Mouse (Mus musculus) midbrain, postnatal 0 days (tissue): Measurements from ENCODE around the gene Eif4ebp2. TPM values are rescaled to one million over a fixed set of nuclear protein-coding genes. Genes with fewer than 3 reads are reported as not detected.

Experiments used
- ATAC-seq: fragments of 200-750 bp; cut with Nextera tagmentation; 2 replicates; pipeline ENCODE4 v1.8.0; 2017; ENCODE audit warnings: moderate number of reproducible peaks, mild to moderate bottlenecking, moderate TSS enrichment, moderate library complexity; ENCODE audit not compliant: low FRiP score
- DNase-seq: peaks from one replicate; pipeline ENCODE4 v3.0.0-alpha.2; 2015; ENCODE audit warnings: low spot score
- H3K27ac ChIP-seq: fragments of 300-500 bp; sonication (generic); 2 replicates; pipeline ENCODE4 v1.5.1; 2014; ENCODE audit warnings: low read depth, mild to moderate bottlenecking, low read length, mixed read lengths
- H3K27me3 ChIP-seq: fragments of 300-500 bp; sonication (generic); 2 replicates; pipeline ENCODE4 v1.6.1; 2014; ENCODE audit warnings: low read length, control low read depth, mixed read lengths; ENCODE audit not compliant: insufficient read depth
- H3K36me3 ChIP-seq: fragments of 300-500 bp; sonication (generic); 2 replicates; pipeline ENCODE4 v1.6.1; 2014; ENCODE audit warnings: low read length, control low read depth, mixed read lengths; ENCODE audit not compliant: insufficient read depth
- H3K4me1 ChIP-seq: fragments of 300-500 bp; sonication (generic); 2 replicates; pipeline ENCODE4 v1.6.1; 2014; ENCODE audit warnings: mild to moderate bottlenecking, control low read depth, antibody characterized with exemption, low read length, mixed read lengths; ENCODE audit not compliant: insufficient read depth
- H3K4me2 ChIP-seq: fragments of 300-500 bp; sonication (generic); 2 replicates; pipeline ENCODE4 v1.6.1; 2014; ENCODE audit warnings: low read depth, mild to moderate bottlenecking, low read length, mixed read lengths; ENCODE audit not compliant: poor library complexity, severe bottlenecking
- H3K4me3 ChIP-seq: fragments of 300-500 bp; sonication (generic); 2 replicates; pipeline ENCODE4 v1.5.1; 2014; ENCODE audit warnings: low read depth, mild to moderate bottlenecking, low read length, moderate library complexity
- H3K9ac ChIP-seq: fragments of 300-500 bp; sonication (generic); replicated peaks from 2 replicates; pipeline ENCODE4 v1.6.1; 2014; ENCODE audit warnings: mild to moderate bottlenecking, low read length, moderate library complexity, mixed read lengths; ENCODE audit not compliant: poor library complexity, severe bottlenecking
- H3K9me3 ChIP-seq: fragments of 300-500 bp; sonication (generic); 2 replicates; pipeline ENCODE4 v1.6.1; 2016; ENCODE audit warnings: low read length, control low read depth
- CTCF ChIP-seq: IDR thresholded peaks from 2 replicates; pipeline ENCODE4 v1.5.1; 2016; ENCODE audit warnings: antibody characterized with exemption, mild to moderate bottlenecking
- WGBS: fragments of 180-500 bp; shearing (Covaris S2); extraction: QIAGEN DNeasy Blood & Tissue Kit; methylation state at CpG from one replicate; pipeline ENCODE4 v1.1.7; 2014; 5-methylcytosine and 5-hydroxymethylcytosine counted together
- polyA plus RNA-seq: library from polyadenylated mRNA; unstranded; fragments of >200 nt; fragmentation: Nextera tagmentation; extraction: Ambion mirVana; gene quantifications from 2 replicates; pipeline ENCODE4 v1.2.1, GENCODE M21; 2015
- total RNA-seq: library from RNA; depleted of rRNA; stranded (reverse); fragments of >200 nt; gene quantifications from 2 replicates; pipeline ENCODE4 v1.2.3, GENCODE M21; 2014

Eif4ebp2 gene
- total and polyA plus RNA-seq, 2 experiments from 2014 or later = 14.2 to 27.0 TPM

DNA sequence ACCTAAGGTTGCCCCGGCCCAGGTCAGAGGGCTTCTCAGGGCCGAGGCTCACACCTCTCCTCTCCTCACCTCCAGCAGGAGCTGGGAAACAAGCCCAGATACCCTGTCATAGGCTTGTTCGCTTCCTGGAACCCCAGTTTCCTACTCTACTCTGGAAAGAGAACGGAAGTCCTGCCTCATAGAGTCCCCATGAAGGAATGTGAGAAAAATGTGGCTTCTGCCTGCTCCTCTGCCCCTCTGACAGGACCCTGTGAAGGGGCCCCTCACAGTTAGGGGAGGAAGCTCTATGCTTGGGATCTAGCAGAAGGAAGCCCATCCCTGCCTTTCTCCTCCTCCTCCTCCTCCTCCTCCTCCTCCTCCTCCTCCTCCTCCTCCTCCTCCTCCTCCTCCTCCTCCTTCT lies 59.9 kb downstream of the Eif4ebp2 start:
- no peak for TF ChIP-seq CTCF
- Histone ChIP-seq H3K4me1 (no peaks in the 10 kb centered on the region), H3K9me3 (no peaks in the 10 kb centered on the region), H3K4me2 (no peak overlapping the region), H3K27me3 (no peaks in the 10 kb centered on the region), H3K9ac (no peak overlapping the region), H3K27ac (no peak overlapping the region), H3K4me3 (no peak overlapping the region), H3K36me3 (no peaks in the 10 kb centered on the region)
- DNase-seq (no peak), ATAC-seq (no peak)
- WGBS = 65% methylated on average over 4 of the region's 4 CpGs

DNA sequence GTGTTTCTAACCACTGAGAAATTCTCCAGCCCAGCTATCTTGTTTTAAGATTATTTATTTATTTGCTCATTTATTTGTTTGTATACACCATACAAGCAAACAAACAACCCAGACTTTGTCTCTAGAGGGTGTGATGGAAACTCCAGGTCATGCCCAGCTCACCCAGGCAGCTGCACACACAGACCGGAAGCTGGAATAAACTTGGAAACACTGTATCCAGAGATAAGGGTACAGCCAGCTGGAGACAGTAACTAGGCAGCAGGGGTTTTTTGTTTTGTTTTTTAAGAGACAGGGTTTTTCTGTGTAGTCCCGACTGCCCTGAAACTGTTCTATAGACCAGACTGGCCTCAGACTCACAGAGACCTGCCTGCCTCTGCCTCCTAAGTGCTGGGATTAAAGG lies 62.3 kb downstream of the Eif4ebp2 start:
- no peak for TF ChIP-seq CTCF
- DNase-seq (no peak), ATAC-seq (no peak)
- 66% methylated on average over 2 of the region's 2 CpGs for WGBS
- H3K4me3 ChIP-seq = no peak overlapping the region
- no peaks in the 10 kb centered on the region for H3K9me3 ChIP-seq
- H3K9ac ChIP-seq = no peak overlapping the region
- H3K27ac ChIP-seq = no peak overlapping the region
- H3K36me3 ChIP-seq = no peaks in the 10 kb centered on the region
- H3K4me1 ChIP-seq = no peaks in the 10 kb centered on the region
- H3K27me3 ChIP-seq = no peaks in the 10 kb centered on the region
- H3K4me2 ChIP-seq = no peak overlapping the region

DNA sequence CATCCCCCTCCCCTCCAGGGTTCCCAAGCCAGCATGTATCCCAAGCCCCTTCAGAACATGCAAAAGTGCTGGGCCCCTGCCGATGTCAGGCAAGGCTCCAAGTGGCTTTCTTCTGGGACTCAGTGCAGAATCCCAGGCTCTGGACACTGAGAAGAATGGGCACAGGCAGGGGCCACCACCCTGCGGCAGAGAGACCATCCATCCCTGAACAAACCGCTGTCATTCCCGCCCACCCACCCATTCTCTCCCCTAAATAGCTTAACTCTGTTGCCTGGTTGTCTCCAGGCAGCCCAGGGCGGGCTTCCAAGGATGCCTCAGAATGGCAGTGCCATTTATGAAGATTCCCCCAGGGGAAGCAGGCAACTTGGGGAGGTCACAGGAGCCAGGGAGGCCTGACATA lies 63.4 kb downstream of the Eif4ebp2 start:
- peak; percentile 59 for DNase-seq
- H3K9ac ChIP-seq = no peak overlapping the region
- TF ChIP-seq CTCF = no peak
- no peaks in the 10 kb centered on the region for H3K9me3 ChIP-seq
- H3K27me3 ChIP-seq = no peaks in the 10 kb centered on the region
- ATAC-seq = 0 out of 2 replicates have a peak, but pooled peaks have one; percentile 20
- H3K4me3 ChIP-seq = no peak overlapping the region
- no peak overlapping the region for H3K4me2 ChIP-seq
- no peaks in the 10 kb centered on the region for H3K36me3 ChIP-seq
- WGBS = 31% methylated on average over 5 of the region's 5 CpGs
- no peaks in the 10 kb centered on the region for H3K4me1 ChIP-seq
- no peak overlapping the region for H3K27ac ChIP-seq

DNA sequence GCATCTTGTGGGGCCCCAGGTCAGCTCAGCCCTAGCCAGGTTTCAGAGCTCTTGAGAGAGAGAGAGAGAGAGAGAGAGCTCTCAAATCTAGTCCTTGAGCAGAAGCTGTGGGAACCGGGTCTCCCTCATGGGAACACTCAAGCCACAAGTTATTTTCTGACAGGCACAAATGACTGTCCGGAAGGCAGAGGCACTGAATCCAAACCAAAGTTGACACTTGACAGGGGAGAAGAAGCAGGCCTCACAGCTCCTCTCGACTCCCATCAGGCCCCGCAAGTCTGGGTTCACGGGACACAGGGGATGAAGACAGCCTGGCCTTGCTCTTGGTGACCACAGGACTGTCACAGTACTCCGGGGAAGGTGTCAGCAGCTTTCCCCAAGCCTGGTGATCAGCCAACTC lies 66.2 kb downstream of the Eif4ebp2 start:
- Histone ChIP-seq H3K9me3 (no peaks in the 10 kb centered on the region), H3K4me2 (no peak overlapping the region), H3K27ac (no peak overlapping the region), H3K4me1 (peaks cover 3% of the 10 kb centered on the region; the same call in 1 of the 2 replicates), H3K4me3 (no peak overlapping the region), H3K36me3 (no peaks in the 10 kb centered on the region), H3K27me3 (no peaks in the 10 kb centered on the region), H3K9ac (no peak overlapping the region)
- ATAC-seq (no peak), DNase-seq (no peak)
- 74% methylated on average over 6 of the region's 6 CpGs for WGBS
- no peak for TF ChIP-seq CTCF

DNA sequence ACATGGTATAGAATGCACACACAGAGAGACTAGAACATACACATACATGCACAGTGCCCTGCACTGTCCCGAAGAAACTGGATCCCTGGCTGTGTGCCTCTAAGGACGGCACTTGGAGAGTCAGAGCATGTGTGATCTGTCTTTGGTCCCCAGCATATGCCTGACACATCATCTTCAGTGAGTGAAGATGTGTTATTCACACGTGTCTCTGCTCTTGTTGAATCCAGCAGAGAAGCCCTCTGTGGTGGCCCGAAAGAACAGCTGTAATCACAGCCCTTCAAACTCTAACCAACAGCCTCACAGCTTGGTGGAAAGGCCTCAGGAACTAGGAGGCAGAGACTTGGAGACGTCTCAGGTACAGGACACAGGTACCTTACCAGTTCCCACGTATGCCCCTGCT lies 67.3 kb downstream of the Eif4ebp2 start:
- no peak for ATAC-seq
- H3K4me2 ChIP-seq = no peak overlapping the region
- 84% methylated on average over 6 of the region's 6 CpGs for WGBS

DNA sequence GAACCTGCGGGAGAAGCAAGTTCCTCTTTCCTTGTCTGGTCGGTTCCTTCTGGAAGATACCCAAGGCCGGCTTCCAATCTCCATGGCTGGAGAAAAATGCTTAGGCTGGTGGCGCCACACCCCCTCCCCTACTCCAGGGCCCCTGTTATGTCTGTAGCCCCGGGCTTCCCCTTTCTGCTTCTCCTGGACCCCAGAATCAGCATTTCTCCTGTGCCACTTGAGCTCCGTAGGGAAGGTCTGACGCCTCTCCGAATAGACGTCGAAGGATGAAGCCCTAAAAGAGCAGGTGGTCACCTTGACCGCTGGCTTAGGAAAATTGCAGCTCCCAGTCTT lies 68.8 kb downstream of the Eif4ebp2 start:
- Histone ChIP-seq H3K4me1 (peaks cover 5% of the 10 kb centered on the region), H3K9ac (peak overlapping the region; percentile 65), H3K4me3 (peak overlapping the region; percentile 60), H3K9me3 (no peaks in the 10 kb centered on the region), H3K27me3 (no peaks in the 10 kb centered on the region), H3K36me3 (no peaks in the 10 kb centered on the region), H3K27ac (peak overlapping the region; percentile 43; the same call in 1 of the 2 replicates), H3K4me2 (peak overlapping the region; percentile 91)
- TF ChIP-seq CTCF = no peak
- ATAC-seq = 0 out of 2 replicates have a peak, but pooled peaks have one; percentile 22
- no peak for DNase-seq
- WGBS = 2% methylated on average over 11 of the region's 11 CpGs

More for the DNA sequence above, 67.3 kb downstream of the Eif4ebp2 start:
- Histone ChIP-seq H3K27ac (no peak overlapping the region), H3K27me3 (no peaks in the 10 kb centered on the region), H3K4me3 (no peak overlapping the region), H3K4me1 (peaks cover 3% of the 10 kb centered on the region), H3K9ac (no peak overlapping the region), H3K36me3 (no peaks in the 10 kb centered on the region), H3K9me3 (no peaks in the 10 kb centered on the region)
- no peak for DNase-seq
- TF ChIP-seq CTCF = no peak
